Mouse (Mus musculus): ENCODE results near the gene Krtap10-10. TPM values are rescaled to one million over a fixed set of nuclear protein-coding genes. Genes with fewer than 3 reads are reported as not detected.
"Not testable (repeated sequence)": the region's sequence is repeated elsewhere in the genome, so short reads cannot be mapped to it uniquely, and the experiment has no call there.

Gene Krtap10-10
- not detected for total RNA-seq (2021)
- long read RNA-seq, experiment 1 = 0 reads
- long read RNA-seq, experiment 2 = 0 reads

- intact Hi-C loops (cut with DNase I; ENCODE audit: low total_unique reads) = no loop called here
- no peak for DNase-seq
Observed at GRCm38 (mm10) chr10:77835647-77836046, at the start of gene Krtap10-10. Krtap10-10 (plus strand) TSS chr10:77835947.

GRCm38 (mm10) chr10:77787876-77788275, 47.9 kb upstream of the Krtap10-10 start, which contains the start of gene Gm7137:
Gm7137 (minus strand) TSS chr10:77788200.
- intact Hi-C loops (cut with DNase I; ENCODE audit: low total_unique reads); DNase-seq: not testable (repeated sequence)

GRCm38 (mm10) chr10:77788621-77789020, 47.1 kb upstream of the Krtap10-10 start:
- no peak for DNase-seq
- intact Hi-C loops (cut with DNase I; ENCODE audit: low total_unique reads) = no loop called here

GRCm38 (mm10) chr10:77794976-77795375, 40.8 kb upstream of the Krtap10-10 start, which contains the start of gene Gm9639:
Gm9639 (minus strand) TSS chr10:77795076.
- intact Hi-C loops (cut with DNase I; ENCODE audit: low total_unique reads) = no loop called here
- DNase-seq = no peak

GRCm38 (mm10) chr10:77797677-77798076, 38.1 kb upstream of the Krtap10-10 start:
- no peak for DNase-seq

GRCm38 (mm10) chr10:77798164-77798920, 37.4 kb upstream of the Krtap10-10 start:
- DNase-seq; intact Hi-C loops (cut with DNase I; ENCODE audit: low total_unique reads): not testable (repeated sequence)

More at GRCm38 (mm10) chr10:77797677-77798076, 38.1 kb upstream of the Krtap10-10 start:
- intact Hi-C loops (cut with DNase I; ENCODE audit: low total_unique reads) = no loop called here

- intact Hi-C loops (cut with DNase I; ENCODE audit: low total_unique reads) = no loop called here
- DNase-seq = no peak
Observed at GRCm38 (mm10) chr10:77798921-77799508, 36.7 kb upstream of the Krtap10-10 start, which contains the start of gene Gm19668. Gm19668 (minus strand) TSS chr10:77799133.

GRCm38 (mm10) chr10:77804095-77804494, 31.7 kb upstream of the Krtap10-10 start:
- DNase-seq = no peak
- intact Hi-C loops (cut with DNase I; ENCODE audit: low total_unique reads) = no loop called here

- intact Hi-C loops (cut with DNase I; ENCODE audit: low total_unique reads) = no loop called here
- DNase-seq = no peak
Observed at GRCm38 (mm10) chr10:77811743-77812142, 24.0 kb upstream of the Krtap10-10 start, which contains the start of gene Gm9507. Gm9507 (minus strand) TSS chr10:77811843.

- intact Hi-C loops (cut with DNase I; ENCODE audit: low total_unique reads) = no loop called here
- no peak for DNase-seq
Observed at GRCm38 (mm10) chr10:77814382-77814781, 21.4 kb upstream of the Krtap10-10 start, which contains the start of gene Gm2696. Gm2696 (plus strand) TSS chr10:77814682.

- intact Hi-C loops (cut with DNase I; ENCODE audit: low total_unique reads) = no loop called here
- DNase-seq = no peak
Observed at GRCm38 (mm10) chr10:77815514-77815913, 20.2 kb upstream of the Krtap10-10 start.

GRCm38 (mm10) chr10:77818523-77818922, 17.2 kb upstream of the Krtap10-10 start:
- intact Hi-C loops (cut with DNase I; ENCODE audit: low total_unique reads) = no loop called here

GRCm38 (mm10) chr10:77819203-77819602, 16.5 kb upstream of the Krtap10-10 start:
- intact Hi-C loops (cut with DNase I; ENCODE audit: low total_unique reads) = no loop called here
- DNase-seq = no peak

More at GRCm38 (mm10) chr10:77818523-77818922, 17.2 kb upstream of the Krtap10-10 start:
- no peak for DNase-seq

- intact Hi-C loops (cut with DNase I; ENCODE audit: low total_unique reads) = no loop called here
- no peak for DNase-seq
Observed at GRCm38 (mm10) chr10:77826951-77827350, 8.8 kb upstream of the Krtap10-10 start, which contains the start of gene Krtap10-4. Krtap10-4 (minus strand) TSS chr10:77827095.

- intact Hi-C loops (cut with DNase I; ENCODE audit: low total_unique reads) = no loop called here
- no peak for DNase-seq
Observed at GRCm38 (mm10) chr10:77839006-77839405, 3.3 kb downstream of the Krtap10-10 start.

GRCm38 (mm10) chr10:77846503-77846902, 10.8 kb downstream of the Krtap10-10 start, which contains the start of gene Gm36176:
Gm36176 (plus strand) TSS chr10:77846803.
- DNase-seq = no peak
- intact Hi-C loops (cut with DNase I; ENCODE audit: low total_unique reads) = no loop called here

GRCm38 (mm10) chr10:77846961-77847360, 11.2 kb downstream of the Krtap10-10 start:
- DNase-seq = no peak
- intact Hi-C loops (cut with DNase I; ENCODE audit: low total_unique reads) = no loop called here

GRCm38 (mm10) chr10:77847538-77847937, 11.8 kb downstream of the Krtap10-10 start:
- no peak for DNase-seq
- intact Hi-C loops (cut with DNase I; ENCODE audit: low total_unique reads) = no loop called here

- DNase-seq = no peak
- intact Hi-C loops (cut with DNase I; ENCODE audit: low total_unique reads) = no loop called here
Observed at GRCm38 (mm10) chr10:77852559-77852958, 16.8 kb downstream of the Krtap10-10 start, which contains the start of gene Gm10318. Gm10318 (plus strand) TSS chr10:77852859.

GRCm38 (mm10) chr10:77861675-77862074, 25.9 kb downstream of the Krtap10-10 start, which contains the start of gene Gm3285:
Gm3285 (plus strand) TSS chr10:77861975.
- DNase-seq = no peak
- intact Hi-C loops (cut with DNase I; ENCODE audit: low total_unique reads) = no loop called here
